Mouse (Mus musculus) midbrain, embryonic 12.5 days (tissue): ENCODE data around the gene Gm20388. TPM values are rescaled to one million over a fixed set of nuclear protein-coding genes. Genes with fewer than 3 reads are reported as not detected.
"Not testable (repeated sequence)": the region's sequence is repeated elsewhere in the genome, so short reads cannot be mapped to it uniquely, and the experiment has no call there.

Experiments used
- ATAC-seq: fragments of 200-750 bp; cut with Nextera tagmentation; 2 replicates; pipeline ENCODE4 v1.8.0; 2017; ENCODE audit warnings: low read depth, moderate TSS enrichment, moderate library complexity; ENCODE audit not compliant: low FRiP score
- H3K27ac ChIP-seq: fragments of 300-500 bp; sonication (generic); replicated peaks from 2 replicates; pipeline ENCODE4 v1.5.1; 2016; ENCODE audit warnings: mild to moderate bottlenecking
- H3K27me3 ChIP-seq: fragments of 300-500 bp; sonication (generic); 2 replicates; pipeline ENCODE4 v1.6.1; 2016; ENCODE audit warnings: mild to moderate bottlenecking
- H3K36me3 ChIP-seq: fragments of 300-500 bp; sonication (generic); 2 replicates; pipeline ENCODE4 v1.6.1; 2016
- H3K4me1 ChIP-seq: fragments of 300-500 bp; sonication (generic); 2 replicates; pipeline ENCODE4 v1.6.1; 2016
- H3K4me2 ChIP-seq: fragments of 300-500 bp; sonication (generic); replicated peaks from 2 replicates; pipeline ENCODE4 v1.6.1; 2016; ENCODE audit warnings: mild to moderate bottlenecking, moderate library complexity
- H3K4me3 ChIP-seq: fragments of 300-500 bp; sonication (generic); 2 replicates; pipeline ENCODE4 v1.5.1; 2016; ENCODE audit warnings: mild to moderate bottlenecking
- H3K9ac ChIP-seq: fragments of 300-500 bp; sonication (generic); replicated peaks from 2 replicates; pipeline ENCODE4 v1.6.1; 2016; ENCODE audit warnings: mild to moderate bottlenecking, moderate library complexity
- H3K9me3 ChIP-seq: fragments of 300-500 bp; sonication (generic); 2 replicates; pipeline ENCODE4 v1.6.1; 2016; ENCODE audit warnings: mild to moderate bottlenecking
- WGBS: fragments of 180-500 bp; shearing (Covaris S2); methylation state at CpG from one replicate; pipeline ENCODE4 v1.1.7; 2016; 5-methylcytosine and 5-hydroxymethylcytosine counted together
- polyA plus RNA-seq: library from polyadenylated mRNA; unstranded; fragments of >200 nt; fragmentation: Nextera tagmentation; extraction: Ambion mirVana; gene quantifications from 2 replicates; pipeline ENCODE4 v1.2.1, GENCODE M21; 2016

The Gm20388 gene
- polyA plus RNA-seq, 1 experiment from 2014 or later: not detected

GRCm38 (mm10) chr8:124177092-124177491 lies 4266.5 kb downstream of the Gm20388 start:
- H3K4me1 ChIP-seq, H3K4me2 ChIP-seq, H3K36me3 ChIP-seq, H3K4me3 ChIP-seq, H3K9me3 ChIP-seq, H3K27ac ChIP-seq, H3K27me3 ChIP-seq, H3K9ac ChIP-seq, ATAC-seq: not testable (repeated sequence)
- WGBS: 86% methylated on average over 1 of the region's 1 CpGs

DNA sequence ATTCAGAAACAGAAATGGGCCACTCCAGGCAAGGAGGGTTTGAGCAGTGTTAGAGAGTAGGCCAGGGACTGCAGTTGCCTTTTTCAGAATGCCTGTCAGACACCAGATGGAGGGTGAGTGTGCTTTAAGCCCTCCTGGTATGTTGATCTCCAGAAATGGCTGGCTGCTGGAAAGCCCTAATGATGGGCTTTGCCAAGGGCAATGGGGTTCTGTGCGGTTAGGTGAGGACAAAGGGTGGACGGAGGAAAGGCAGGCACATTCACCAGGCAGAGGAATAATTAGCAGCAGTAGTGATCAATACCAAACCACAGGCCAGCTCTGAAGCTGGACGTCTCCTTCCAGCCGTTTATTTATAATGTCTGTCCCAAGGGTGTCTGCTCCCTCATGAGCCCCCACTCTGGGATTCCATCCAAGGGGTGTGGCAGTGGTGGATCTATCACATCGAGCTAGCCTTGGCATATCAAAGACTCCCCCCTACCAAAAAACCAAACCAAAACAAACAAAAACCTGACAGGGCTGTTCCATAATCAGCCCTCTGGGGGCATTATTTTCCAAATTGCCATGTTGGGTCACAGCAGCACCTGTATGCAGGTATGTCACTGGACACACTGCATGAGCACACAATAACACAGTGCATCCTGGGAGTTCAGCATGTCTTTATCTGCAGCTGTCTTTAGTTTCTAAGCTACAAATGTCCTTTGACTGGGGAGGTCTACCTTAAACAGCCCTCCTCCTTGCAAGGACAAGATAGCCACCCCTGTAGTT lies 4270.2 kb downstream of the Gm20388 start:
- no peaks in the 10 kb centered on the region for H3K36me3 ChIP-seq
- H3K4me3 ChIP-seq: no peak overlapping the region
- no peak overlapping the region for H3K4me2 ChIP-seq
- H3K9ac ChIP-seq: no peak overlapping the region
- no peaks in the 10 kb centered on the region for H3K27me3 ChIP-seq
- no peak overlapping the region for H3K27ac ChIP-seq
- no peak for ATAC-seq
- H3K4me1 ChIP-seq: 0 out of 2 replicates have a peak, but pooled peaks cover 7% of the 10 kb centered on the region
- no peaks in the 10 kb centered on the region for H3K9me3 ChIP-seq
- WGBS: 73% methylated on average over 5 of the region's 5 CpGs

- WGBS: 93% methylated on average over 5 of the region's 5 CpGs
- no peak overlapping the region for H3K4me3 ChIP-seq
- ATAC-seq: no peak
Measured at GRCm38 (mm10) chr8:124181751-124182150, 4271.1 kb downstream of the Gm20388 start.

DNA sequence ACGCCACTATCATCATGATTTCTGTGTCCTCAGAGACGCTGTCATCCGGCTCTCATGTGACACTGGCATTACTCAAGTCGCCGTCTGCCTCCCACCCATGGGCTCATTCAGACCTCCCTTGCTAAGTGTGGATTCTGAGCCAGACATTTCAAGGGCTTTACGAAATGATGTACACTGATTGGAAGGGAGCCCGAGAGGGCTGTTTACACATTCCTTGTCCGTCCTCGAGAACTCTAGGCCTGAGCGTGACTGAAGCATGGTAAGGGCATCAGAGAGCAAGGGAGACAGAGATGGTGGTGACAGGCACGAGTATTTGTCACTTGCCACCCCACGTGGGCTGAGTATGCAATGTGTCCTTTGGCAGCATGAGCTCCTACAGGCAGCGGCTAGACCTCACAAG lies 4271.6 kb downstream of the Gm20388 start:
- Histone ChIP-seq H3K4me1 (0 out of 2 replicates have a peak, but pooled peaks cover 4% of the 10 kb centered on the region), H3K36me3 (no peaks in the 10 kb centered on the region), H3K27ac (no peak overlapping the region), H3K4me3 (no peak overlapping the region), H3K4me2 (no peak overlapping the region), H3K27me3 (no peaks in the 10 kb centered on the region), H3K9ac (no peak overlapping the region), H3K9me3 (no peaks in the 10 kb centered on the region)
- no peak for ATAC-seq
- 77% methylated on average over 13 of the region's 13 CpGs for WGBS

More at GRCm38 (mm10) chr8:124181751-124182150, 4271.1 kb downstream of the Gm20388 start:
- Histone ChIP-seq H3K9me3 (no peaks in the 10 kb centered on the region), H3K4me1 (0 out of 2 replicates have a peak, but pooled peaks cover 4% of the 10 kb centered on the region), H3K27ac (no peak overlapping the region), H3K27me3 (no peaks in the 10 kb centered on the region), H3K4me2 (no peak overlapping the region), H3K9ac (no peak overlapping the region), H3K36me3 (no peaks in the 10 kb centered on the region)

DNA sequence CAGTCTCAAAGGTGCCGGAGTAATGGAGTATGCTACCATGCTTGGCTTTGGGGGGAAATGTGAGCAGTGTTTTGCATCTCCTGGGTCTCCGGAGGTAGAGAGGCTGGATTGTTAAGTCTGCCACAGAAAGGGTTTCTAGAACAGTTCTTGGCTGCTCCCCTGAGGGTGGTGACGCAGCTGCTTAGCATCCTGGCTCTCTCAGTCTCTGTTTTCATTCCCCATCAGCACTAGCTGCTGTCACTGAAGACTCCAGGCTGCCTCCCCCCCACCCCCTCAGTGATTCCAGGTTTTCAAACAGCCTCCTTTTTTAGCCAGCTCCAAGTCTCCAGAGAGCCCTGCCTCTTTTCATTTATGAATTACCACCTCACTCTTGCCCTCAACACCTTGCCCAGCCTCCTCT lies 4273.4 kb downstream of the Gm20388 start:
- 81% methylated on average over 3 of the region's 3 CpGs for WGBS
- no peak overlapping the region for H3K4me3 ChIP-seq
- H3K9ac ChIP-seq: no peak overlapping the region
- 0 out of 2 replicates have a peak overlapping the region, but pooled peaks have one; percentile 15 for H3K27ac ChIP-seq
- no peaks in the 10 kb centered on the region for H3K9me3 ChIP-seq
- ATAC-seq: no peak
- H3K36me3 ChIP-seq: no peaks in the 10 kb centered on the region
- H3K27me3 ChIP-seq: no peaks in the 10 kb centered on the region
- H3K4me1 ChIP-seq: 0 out of 2 replicates have a peak, but pooled peaks cover 4% of the 10 kb centered on the region
- H3K4me2 ChIP-seq: no peak overlapping the region

DNA sequence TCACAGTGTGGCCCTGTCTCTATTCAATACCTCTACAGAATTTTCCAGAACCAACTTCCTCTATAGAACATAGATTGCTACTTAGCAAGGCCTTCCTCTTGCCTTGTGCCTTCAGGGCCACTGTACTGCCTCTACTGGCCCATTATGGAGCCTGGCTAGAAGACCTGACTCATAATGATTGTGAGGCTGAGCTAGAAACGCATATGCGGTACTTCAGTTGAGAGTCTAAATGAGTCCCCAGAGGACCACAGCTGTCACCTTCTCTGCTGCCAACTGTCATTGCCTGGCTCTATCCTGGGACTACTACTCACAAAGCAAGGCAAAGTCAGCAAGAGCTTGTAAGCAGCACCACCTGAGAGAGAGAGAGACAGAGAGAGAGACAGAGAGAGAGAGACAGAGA lies 4273.9 kb downstream of the Gm20388 start:
- Histone ChIP-seq H3K27ac (no peak overlapping the region), H3K4me2 (no peak overlapping the region), H3K36me3 (no peaks in the 10 kb centered on the region), H3K4me1 (0 out of 2 replicates have a peak, but pooled peaks cover 4% of the 10 kb centered on the region), H3K9ac (no peak overlapping the region), H3K27me3 (no peaks in the 10 kb centered on the region), H3K9me3 (no peaks in the 10 kb centered on the region), H3K4me3 (no peak overlapping the region)
- 68% methylated on average over 2 of the region's 2 CpGs for WGBS
- ATAC-seq: peak; percentile 27; the same call in 1 of the 2 replicates

DNA sequence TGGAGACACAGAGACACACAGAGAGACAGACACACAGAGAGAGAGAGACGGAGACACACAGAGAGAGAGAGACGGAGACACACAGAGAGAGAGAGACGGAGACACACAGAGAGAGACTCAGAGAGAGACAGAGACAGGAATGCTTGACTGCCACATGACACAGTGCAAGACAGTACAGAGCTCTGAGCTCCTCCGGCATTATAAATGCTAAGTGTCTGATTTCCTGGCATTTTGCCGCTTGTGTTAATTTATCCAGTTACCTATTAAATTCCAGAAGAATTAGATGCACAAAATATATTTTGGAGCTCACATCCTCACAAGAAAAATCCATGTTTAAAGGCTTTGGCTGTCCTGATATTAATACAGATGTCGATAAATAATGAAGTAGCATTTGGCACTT lies 4274.4 kb downstream of the Gm20388 start:
- Histone ChIP-seq H3K4me2 (no peak overlapping the region), H3K4me3 (no peak overlapping the region), H3K27ac (no peak overlapping the region), H3K36me3 (no peaks in the 10 kb centered on the region), H3K9ac (no peak overlapping the region), H3K9me3 (no peaks in the 10 kb centered on the region), H3K4me1 (0 out of 2 replicates have a peak, but pooled peaks cover 4% of the 10 kb centered on the region), H3K27me3 (no peaks in the 10 kb centered on the region)
- 86% methylated on average over 6 of the region's 6 CpGs for WGBS
- no peak for ATAC-seq

DNA sequence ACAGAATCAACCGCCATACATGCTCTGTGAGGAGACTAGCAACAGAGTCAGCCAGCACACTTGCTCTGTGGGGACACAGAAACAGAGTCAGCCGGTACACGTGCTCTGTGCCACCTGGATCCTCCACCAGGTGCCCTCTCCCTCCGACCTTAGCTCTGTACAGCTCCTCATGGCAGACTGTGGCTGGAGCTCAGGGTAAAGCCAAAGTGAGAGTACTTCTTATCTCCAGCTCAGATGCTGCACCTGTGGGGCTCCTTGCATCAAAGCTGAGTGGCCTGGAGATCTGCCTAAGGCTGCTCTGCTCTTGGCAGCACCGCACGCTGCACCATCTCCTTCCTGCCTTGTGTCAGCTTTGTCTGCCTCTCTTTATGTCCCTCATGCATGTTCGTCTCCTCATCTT lies 4279.7 kb downstream of the Gm20388 start:
- 85% methylated on average over 7 of the region's 7 CpGs for WGBS

GRCm38 (mm10) chr8:124192242-124192641 lies 4281.6 kb downstream of the Gm20388 start:
- H3K27ac ChIP-seq: no peak overlapping the region
- H3K9ac ChIP-seq: no peak overlapping the region
- ATAC-seq: no peak
- H3K4me1 ChIP-seq: no peaks in the 10 kb centered on the region
- no peaks in the 10 kb centered on the region for H3K9me3 ChIP-seq
- no peak overlapping the region for H3K4me2 ChIP-seq
- no peaks in the 10 kb centered on the region for H3K36me3 ChIP-seq
- no peak overlapping the region for H3K4me3 ChIP-seq
- 93% methylated on average over 4 of the region's 4 CpGs for WGBS
- H3K27me3 ChIP-seq: no peaks in the 10 kb centered on the region

More for the DNA sequence above, 4279.7 kb downstream of the Gm20388 start:
- ATAC-seq: no peak
- Histone ChIP-seq H3K36me3 (no peaks in the 10 kb centered on the region), H3K27ac (no peak overlapping the region), H3K9me3 (no peaks in the 10 kb centered on the region), H3K9ac (no peak overlapping the region), H3K4me3 (no peak overlapping the region), H3K4me2 (no peak overlapping the region), H3K27me3 (no peaks in the 10 kb centered on the region), H3K4me1 (no peaks in the 10 kb centered on the region)

GRCm38 (mm10) chr8:124192976-124193375 lies 4282.3 kb downstream of the Gm20388 start:
- 89% methylated on average over 10 of the region's 10 CpGs for WGBS
- Histone ChIP-seq H3K4me1 (no peaks in the 10 kb centered on the region), H3K27me3 (no peaks in the 10 kb centered on the region), H3K4me2 (no peak overlapping the region), H3K9me3 (no peaks in the 10 kb centered on the region), H3K27ac (no peak overlapping the region), H3K9ac (no peak overlapping the region), H3K36me3 (no peaks in the 10 kb centered on the region), H3K4me3 (no peak overlapping the region)
- no peak for ATAC-seq

- no peak overlapping the region for H3K27ac ChIP-seq
- no peak overlapping the region for H3K9ac ChIP-seq
- no peak for ATAC-seq
- WGBS: 65% methylated on average over 5 of the region's 5 CpGs
- no peaks in the 10 kb centered on the region for H3K27me3 ChIP-seq
- no peaks in the 10 kb centered on the region for H3K9me3 ChIP-seq
- no peaks in the 10 kb centered on the region for H3K4me1 ChIP-seq
- no peaks in the 10 kb centered on the region for H3K36me3 ChIP-seq
- no peak overlapping the region for H3K4me3 ChIP-seq
- no peak overlapping the region for H3K4me2 ChIP-seq
Measured at GRCm38 (mm10) chr8:124193992-124194391, 4283.4 kb downstream of the Gm20388 start.

DNA sequence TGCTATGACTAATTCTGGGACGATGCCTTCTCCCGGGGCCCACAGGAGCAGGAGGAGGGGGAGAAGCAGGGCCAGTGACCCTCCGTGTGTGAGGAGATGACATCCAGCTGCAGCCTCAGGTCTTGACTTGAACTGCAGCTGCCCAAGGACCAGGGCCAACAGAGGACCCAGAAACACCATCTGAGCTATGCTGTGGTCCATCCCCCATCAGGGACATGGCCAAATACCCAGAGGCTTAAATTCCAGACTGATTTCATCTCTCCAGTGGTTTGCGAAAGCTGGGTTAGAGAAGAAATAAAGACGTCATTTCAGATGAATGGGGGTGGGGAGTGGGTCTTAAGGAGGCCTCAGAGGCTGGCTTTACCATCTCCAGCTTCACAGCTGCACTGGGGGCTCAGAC lies 4285.6 kb downstream of the Gm20388 start:
- no peak for ATAC-seq
- no peaks in the 10 kb centered on the region for H3K9me3 ChIP-seq
- no peaks in the 10 kb centered on the region for H3K27me3 ChIP-seq
- H3K36me3 ChIP-seq: no peaks in the 10 kb centered on the region
- 58% methylated on average over 5 of the region's 5 CpGs for WGBS
- H3K4me3 ChIP-seq: no peak overlapping the region
- H3K9ac ChIP-seq: no peak overlapping the region
- 0 out of 2 replicates have a peak, but pooled peaks cover 2% of the 10 kb centered on the region for H3K4me1 ChIP-seq
- no peak overlapping the region for H3K27ac ChIP-seq
- no peak overlapping the region for H3K4me2 ChIP-seq
